Mouse (Mus musculus): ENCODE measurements around the gene Chil5.
"Not testable (repeated sequence)": the region's sequence is repeated elsewhere in the genome, so short reads cannot be mapped to it uniquely, and the experiment has no call there.

Gene Chil5

GRCm38 (mm10) chr3:106032781-106033180, at the start of gene Chil5:
Chil5 (minus strand) TSS chr3:106032814.
- DNase-seq (ENCODE audit: low read depth, low spot score): no peak

GRCm38 (mm10) chr3:106074824-106075223, 42.2 kb upstream of the Chil5 start:
- DNase-seq (ENCODE audit: low read depth, low spot score): no peak

DNA sequence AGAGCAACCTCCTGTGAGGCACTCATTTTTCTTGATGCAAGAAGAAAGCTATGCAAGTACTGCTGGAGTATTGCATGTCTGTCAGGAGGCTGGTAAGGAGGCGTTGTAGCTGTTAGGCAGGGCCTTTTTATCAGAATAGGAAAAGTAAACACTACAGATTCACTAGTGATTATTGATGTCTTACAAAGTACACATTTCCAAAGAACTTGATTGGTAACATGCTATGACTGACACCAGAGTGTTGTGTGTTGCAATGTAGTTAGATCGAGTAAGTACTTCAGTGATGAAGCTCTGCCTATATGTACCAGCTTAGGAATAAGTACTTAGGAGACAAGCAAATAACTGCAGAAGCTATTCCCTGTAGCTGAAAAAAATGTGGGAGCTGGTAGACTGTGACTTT, 38.4 kb upstream of the Chil5 start:
- DNase-seq (ENCODE audit: low read depth, low spot score): no peak

DNA sequence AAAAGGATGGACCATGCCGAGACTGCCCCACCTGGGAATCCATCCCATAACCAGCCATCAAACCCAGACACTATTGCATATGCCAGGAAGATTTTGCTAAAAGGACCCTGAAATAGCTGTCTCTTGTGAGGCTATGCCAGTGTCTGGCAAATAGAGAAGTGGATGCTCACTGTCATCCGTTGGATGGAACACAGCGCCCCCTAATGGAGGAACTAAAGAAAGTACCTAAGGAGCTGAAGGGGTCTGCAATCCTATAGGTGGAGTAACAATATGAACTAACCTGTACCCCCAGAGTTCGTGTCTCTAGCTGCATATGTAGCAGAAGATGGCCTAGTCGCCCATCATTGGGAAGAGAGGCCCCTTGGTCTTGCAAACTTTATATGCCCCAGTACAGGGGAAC, 35.1 kb upstream of the Chil5 start:
- DNase-seq (ENCODE audit: low read depth, low spot score): not testable (repeated sequence)

GRCm38 (mm10) chr3:106057966-106058365, 25.4 kb upstream of the Chil5 start:
- DNase-seq (ENCODE audit: low read depth, low spot score): no peak

DNA sequence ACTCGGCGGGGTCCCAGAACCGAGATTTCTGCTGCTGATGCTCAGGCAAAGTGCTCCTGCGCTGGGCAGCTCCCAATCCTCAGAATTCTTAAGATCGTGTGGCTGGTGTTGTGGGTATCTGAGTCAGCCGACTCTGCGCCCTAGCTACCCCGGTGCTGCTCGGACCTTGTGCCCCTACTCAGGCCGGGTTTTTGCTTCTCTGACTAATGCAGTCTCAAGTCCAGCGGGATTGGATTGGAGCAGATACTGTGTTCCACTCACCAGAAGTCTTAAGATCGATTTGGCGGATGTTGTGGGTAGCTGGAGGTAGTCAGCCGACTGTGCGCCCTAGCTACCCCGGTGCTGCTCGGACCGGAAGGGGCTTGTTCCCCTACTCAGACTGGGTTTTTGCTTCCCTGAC, 19.3 kb upstream of the Chil5 start:
- DNase-seq (ENCODE audit: low read depth, low spot score): no peak

DNA sequence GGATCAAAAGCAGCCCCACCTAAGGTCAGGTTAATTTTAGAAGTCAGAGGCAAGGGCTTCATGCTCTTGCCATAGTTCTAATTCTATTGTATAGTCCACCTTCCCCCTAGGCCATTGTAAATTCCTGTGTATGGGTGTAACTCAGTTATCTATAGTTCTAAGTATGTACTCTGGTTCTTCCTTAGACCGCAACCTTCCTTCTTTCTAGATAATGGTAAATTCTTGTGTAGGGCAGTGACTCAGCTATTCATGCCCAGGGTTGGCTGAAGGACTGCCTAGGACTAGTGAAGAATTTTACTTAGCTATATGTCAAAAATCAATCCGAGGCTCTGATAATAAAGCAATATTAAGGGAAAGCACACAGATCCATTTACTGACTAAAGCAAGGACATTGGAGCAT, 7.7 kb upstream of the Chil5 start:
- DNase-seq (ENCODE audit: low read depth, low spot score): no peak

DNA sequence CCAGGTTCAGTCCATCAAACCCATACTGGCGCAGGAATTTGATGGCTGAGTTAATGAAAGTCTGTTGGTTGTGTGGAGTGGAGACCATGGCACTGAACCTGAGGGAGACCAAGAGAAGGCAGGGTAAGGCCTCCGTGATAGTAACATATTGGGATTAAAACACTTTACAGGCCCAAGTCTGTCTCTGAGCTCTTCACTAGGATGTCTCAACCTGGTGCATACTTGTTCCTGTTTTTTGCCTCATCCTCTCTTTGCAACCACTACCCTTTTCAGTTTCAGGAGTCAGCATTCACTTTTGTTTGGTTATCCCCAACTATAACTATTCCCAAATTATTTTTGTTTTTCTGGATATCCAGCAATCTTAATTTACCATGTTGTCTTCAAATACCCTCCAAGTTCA, 8.5 kb downstream of the Chil5 start:
- no peak for DNase-seq (ENCODE audit: low read depth, low spot score)

GRCm38 (mm10) chr3:106021840-106022239, 10.8 kb downstream of the Chil5 start:
- no peak for DNase-seq (ENCODE audit: low read depth, low spot score)

DNA sequence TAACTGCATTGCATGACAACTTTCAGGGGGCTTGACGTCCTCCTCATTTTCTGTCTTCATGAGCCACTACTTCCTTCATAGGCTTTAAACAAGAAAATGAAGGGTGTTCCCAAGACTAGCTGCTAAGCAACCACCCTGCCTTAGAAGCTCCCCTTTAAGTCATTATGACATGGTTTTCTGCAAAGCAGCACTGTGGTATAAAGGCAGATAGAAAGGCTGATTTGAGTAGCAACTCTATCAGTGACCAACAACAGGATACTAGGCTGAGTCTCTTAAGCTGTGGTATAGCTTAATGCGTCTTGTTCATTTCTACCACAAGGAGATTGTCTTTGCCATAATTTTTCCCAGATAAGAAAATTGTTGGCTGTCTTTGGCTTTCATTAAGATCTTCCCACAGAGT, 18.1 kb downstream of the Chil5 start, which contains the start of gene Pifo:
Pifo (minus strand) TSS at position 101 of the 400 bp plus-strand sequence.
- no peak for DNase-seq (ENCODE audit: low read depth, low spot score)

DNA sequence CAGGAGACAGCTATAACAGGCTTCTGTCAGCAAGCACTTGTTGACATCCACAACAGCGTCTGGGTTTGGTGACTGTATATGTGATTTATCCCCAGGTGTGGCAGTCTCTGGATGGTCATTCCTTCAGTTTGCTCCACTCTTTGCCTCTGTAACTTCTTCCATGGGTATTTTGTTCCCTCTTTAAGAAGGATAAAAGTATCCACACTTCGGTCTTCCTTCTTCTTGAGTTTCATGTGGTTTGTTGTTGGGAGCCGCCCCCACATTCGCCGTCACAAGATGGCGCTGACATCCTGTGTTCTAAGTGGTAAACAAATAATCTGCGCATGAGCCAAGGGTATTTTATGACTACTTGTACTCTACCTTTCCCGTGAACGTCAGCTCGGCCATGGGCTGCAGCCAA, 29.3 kb downstream of the Chil5 start:
- not testable (repeated sequence) for DNase-seq (ENCODE audit: low read depth, low spot score)

GRCm38 (mm10) chr3:106001416-106002370, 30.9 kb downstream of the Chil5 start:
- DNase-seq (ENCODE audit: low read depth, low spot score): peak; percentile 65

GRCm38 (mm10) chr3:106000707-106001375, 31.8 kb downstream of the Chil5 start:
- no peak for DNase-seq (ENCODE audit: low read depth, low spot score)

GRCm38 (mm10) chr3:105994730-105995129, 37.9 kb downstream of the Chil5 start:
- no peak for DNase-seq (ENCODE audit: low read depth, low spot score)

- DNase-seq (ENCODE audit: low read depth, low spot score): peak; percentile 29
Measured at GRCm38 (mm10) chr3:105991653-105992283, 40.8 kb downstream of the Chil5 start.

GRCm38 (mm10) chr3:105989611-105990010, 43.0 kb downstream of the Chil5 start:
- DNase-seq (ENCODE audit: low read depth, low spot score): not testable (repeated sequence)

DNA sequence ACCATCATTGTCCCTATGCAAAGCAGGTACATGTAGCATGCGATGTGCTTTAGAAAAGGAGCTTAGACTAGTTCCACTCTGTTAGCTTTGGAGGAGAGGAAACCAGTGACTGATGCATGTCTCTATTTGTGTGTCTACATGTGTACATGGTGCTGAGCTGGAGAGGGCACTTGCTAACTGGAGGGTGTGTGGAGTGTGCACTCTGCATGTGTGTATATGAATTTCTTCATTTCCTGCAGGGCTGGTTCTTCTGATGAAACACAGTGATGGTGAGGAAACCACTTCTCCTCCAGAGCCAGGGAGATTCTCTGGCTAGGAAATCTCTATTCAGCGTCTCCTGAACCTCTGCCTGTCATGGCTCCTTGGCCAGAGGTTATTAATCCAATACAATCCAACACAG, 58.4 kb downstream of the Chil5 start:
- DNase-seq (ENCODE audit: low read depth, low spot score): no peak

DNA sequence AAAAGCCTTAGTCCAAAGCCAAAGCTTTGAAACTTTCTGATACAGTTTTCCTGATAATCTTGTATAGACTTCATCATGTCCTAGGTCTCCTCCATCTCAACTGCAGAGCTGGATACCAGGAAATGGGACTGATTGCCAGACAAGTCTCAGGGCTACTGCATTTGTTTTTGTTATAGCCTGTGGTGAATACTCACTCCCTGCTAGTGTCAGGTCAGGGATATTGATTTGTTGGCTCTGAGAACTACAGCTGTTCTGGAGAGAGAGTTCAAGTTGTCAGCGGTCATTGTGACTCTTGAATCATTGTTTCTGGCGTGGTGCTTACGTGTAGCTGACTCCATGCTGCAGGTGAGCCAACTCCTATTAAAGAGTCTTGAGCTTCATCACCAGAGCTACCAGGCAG, 59.2 kb downstream of the Chil5 start, which contains the start of gene Ovgp1:
Ovgp1 (plus strand) TSS at position 301 of the 400 bp plus-strand sequence.
- no peak for DNase-seq (ENCODE audit: low read depth, low spot score)

DNA sequence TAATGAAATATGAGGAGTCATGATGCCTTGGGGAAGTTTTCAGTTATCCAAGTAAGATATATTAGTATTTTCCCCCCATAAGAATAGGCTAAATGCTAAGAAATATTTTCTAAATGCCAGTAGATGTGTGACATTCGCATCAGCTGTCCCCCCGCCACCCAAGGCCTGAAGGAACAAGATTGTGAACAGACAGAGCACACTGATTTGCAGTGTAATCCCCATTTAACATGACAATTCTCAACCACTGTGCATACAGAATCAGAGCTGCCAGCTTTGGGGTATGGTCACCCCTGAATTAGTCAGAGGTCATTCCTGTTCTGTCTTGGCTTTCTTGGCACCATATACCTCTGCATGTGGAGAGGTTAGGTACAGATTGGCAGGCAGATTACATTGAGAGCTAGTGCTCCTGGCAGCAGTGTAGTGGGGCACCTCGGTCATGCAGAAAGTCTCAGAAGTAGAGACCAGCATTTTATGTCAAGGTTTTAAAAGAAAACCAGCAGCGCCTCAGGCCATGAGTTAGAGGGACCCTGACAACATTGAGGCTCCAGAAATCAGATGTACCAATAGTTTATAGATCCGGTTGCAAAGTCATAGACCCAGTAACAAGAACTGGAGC, 60.7 kb downstream of the Chil5 start:
- DNase-seq (ENCODE audit: low read depth, low spot score): no peak

Measured in retina, adult 2 months (tissue).